Mouse (Mus musculus) CH12.LX (cell line): Measurements from ENCODE around the gene Cst3. TPM values are rescaled to one million over a fixed set of nuclear protein-coding genes. Genes with fewer than 3 reads are reported as not detected.
A peak's percentile ranks its signal among the peaks of the same experiment; 100 is the strongest.

ENCODE experiments used
- DNase-seq: peaks from one replicate; pipeline ENCODE4 v3.0.0-alpha.2; 2013; ENCODE audit errors: extremely low read depth
- H3K27ac ChIP-seq: 2 replicates; pipeline ENCODE4 v1.5.1; 2012; ENCODE audit warnings: low read depth, mild to moderate bottlenecking, control low read depth, moderate library complexity; ENCODE audit not compliant: insufficient read depth
- H3K27me3 ChIP-seq: replicated peaks from 2 replicates; pipeline ENCODE3; 2012; ENCODE audit warnings: inconsistent platforms
- H3K36me3 ChIP-seq, 2 experiments: replicated peaks in 1 of 2; 2 replicates each; pipeline versions ENCODE3 to v1.6.1; 2012; ENCODE audit warnings: inconsistent platforms in 1 of 2, low read length in 1 of 2, mild to moderate bottlenecking in 1 of 2, mixed read lengths in 1 of 2, moderate library complexity in 1 of 2; ENCODE audit not compliant: control insufficient read depth in 1 of 2, insufficient read depth in 1 of 2
- H3K4me1 ChIP-seq, 2 experiments: 2 replicates each; pipeline ENCODE4 v1.6.1; 2012; ENCODE audit warnings: inconsistent platforms in 1 of 2, moderate library complexity in 1 of 2; ENCODE audit not compliant: insufficient read depth in 2 of 2, control insufficient read depth in 1 of 2
- H3K4me2 ChIP-seq: 2 replicates; pipeline ENCODE4 v1.6.1; 2012; ENCODE audit warnings: low read depth, mild to moderate bottlenecking, control low read depth; ENCODE audit not compliant: poor library complexity, insufficient read depth, severe bottlenecking
- H3K4me3 ChIP-seq, 3 experiments: fragments of 150-350 bp in 1 of 3; sonication (generic) in 1 of 3; replicated peaks in 1 of 3; 2 replicates each; pipeline versions ENCODE3 to v1.5.1; 2011 to 2012; ENCODE audit warnings: low read depth in 2 of 3, low read length in 2 of 3, mild to moderate bottlenecking in 2 of 3, moderate library complexity in 2 of 3, control low read depth in 1 of 3, improper control_type of control experiment in 1 of 3, inconsistent platforms in 1 of 3, mixed read lengths in 1 of 3; ENCODE audit not compliant: poor library complexity in 1 of 3
- H3K79me2 ChIP-seq: replicated peaks from 2 replicates; pipeline ENCODE4 v1.6.1; 2012; ENCODE audit warnings: mild to moderate bottlenecking, moderate library complexity; ENCODE audit not compliant: control insufficient read depth, poor library complexity, insufficient read depth, severe bottlenecking; ENCODE audit errors: extremely low read depth
- H3K9ac ChIP-seq: 2 replicates; pipeline ENCODE4 v1.6.1; 2012; ENCODE audit warnings: low read depth, mild to moderate bottlenecking, control low read depth, moderate library complexity; ENCODE audit not compliant: insufficient read depth
- H3K9me3 ChIP-seq: replicated peaks from 2 replicates; pipeline ENCODE3; 2012; ENCODE audit warnings: low read length, inconsistent platforms, mixed read lengths
- CHD2 ChIP-seq: IDR thresholded peaks from 2 replicates; pipeline ENCODE4 v1.6.1; 2011; ENCODE audit warnings: low read length, improper control_type of control experiment
- ELF1 ChIP-seq: IDR thresholded peaks from 2 replicates; pipeline ENCODE4 v1.6.1; 2014; ENCODE audit warnings: low read depth, mild to moderate bottlenecking, inconsistent platforms, low read length, improper control_type of control experiment
- JUN ChIP-seq: IDR thresholded peaks from 2 replicates; pipeline ENCODE4 v1.6.1; 2011; ENCODE audit warnings: low read depth, mild to moderate bottlenecking, low read length, improper control_type of control experiment, moderate library complexity; ENCODE audit not compliant: insufficient read depth
- KAT2A ChIP-seq: IDR thresholded peaks from 2 replicates; pipeline ENCODE4 v1.6.1; 2012; ENCODE audit warnings: low read length, improper control_type of control experiment, inconsistent platforms; ENCODE audit not compliant: insufficient replicate concordance
- MAX ChIP-seq: IDR thresholded peaks from 2 replicates; pipeline ENCODE4 v1.6.1; 2011; ENCODE audit warnings: low read length, improper control_type of control experiment
- MEF2A ChIP-seq: IDR thresholded peaks from 2 replicates; pipeline ENCODE4 v1.6.1; 2014; ENCODE audit warnings: low read depth, mild to moderate bottlenecking, inconsistent platforms, low read length, improper control_type of control experiment, borderline replicate concordance
- MXI1 ChIP-seq: IDR thresholded peaks from 2 replicates; pipeline ENCODE4 v1.6.1; 2011; ENCODE audit warnings: mild to moderate bottlenecking, low read depth, low read length, improper control_type of control experiment
- NELFE ChIP-seq: IDR thresholded peaks from 2 replicates; pipeline ENCODE4 v1.6.1; 2011; ENCODE audit warnings: low read depth, low read length, improper control_type of control experiment
- NRF1 ChIP-seq: IDR thresholded peaks from 2 replicates; pipeline ENCODE4 v1.6.1; 2014; ENCODE audit warnings: low read depth, mild to moderate bottlenecking, inconsistent platforms, low read length, improper control_type of control experiment, moderate library complexity
- PAX5 ChIP-seq: IDR thresholded peaks from 2 replicates; pipeline ENCODE4 v1.6.1; 2012; ENCODE audit warnings: low read length, inconsistent platforms, mixed read lengths
- SIN3A ChIP-seq: IDR thresholded peaks from 2 replicates; pipeline ENCODE4 v1.6.1; 2012; ENCODE audit warnings: low read length, improper control_type of control experiment, inconsistent platforms
- TBP ChIP-seq: conservative IDR thresholded peaks from 2 replicates; pipeline ENCODE4 v1.6.1; 2011; ENCODE audit warnings: low read depth, low read length, improper control_type of control experiment
- USF2 ChIP-seq: conservative IDR thresholded peaks from 2 replicates; pipeline ENCODE4 v1.6.1; 2011; ENCODE audit warnings: low read depth, low read length, improper control_type of control experiment
- ZKSCAN1 ChIP-seq: IDR thresholded peaks from 2 replicates; pipeline ENCODE4 v1.6.1; 2012; ENCODE audit warnings: low read depth, inconsistent platforms, low read length, improper control_type of control experiment, borderline replicate concordance
- ZNF384 ChIP-seq: IDR thresholded peaks from 2 replicates; pipeline ENCODE4 v1.6.1; 2012; ENCODE audit warnings: low read depth, low read length, improper control_type of control experiment, inconsistent platforms
- dilution Hi-C: fragments of 300-500 bp; cut with MboI; formaldehyde crosslinking; loops from 2 replicates; pipeline ENCODE4 v1.14.3; 2020; ENCODE audit warnings: low sequenced_read_pairs; ENCODE audit not compliant: extremely low pct_unique_long_range_greater_than_20kb, extremely low pct_ligation_motif_present
- in situ Hi-C: fragments of 300-500 bp; cut with MboI; formaldehyde crosslinking; loops from 3 replicates; pipeline ENCODE4 v1.14.3; 2019; ENCODE audit warnings: low sequenced_read_pairs, low pct_ligation_motif_present, low pct_unique_long_range_greater_than_20kb, mixed read lengths
- polyA plus RNA-seq: library from polyadenylated mRNA; unstranded; fragments of >175 nt; gene quantifications from 2 replicates; pipeline ENCODE4 v1.2.1, GENCODE M21; 2012; ENCODE audit warnings: low read depth; ENCODE audit not compliant: insufficient read length
- total RNA-seq, 2 experiments: library from RNA; depleted of rRNA; stranded (reverse); fragments of 300-350 nt in 1 of 2; fragments of >200 nt in 1 of 2; gene quantifications; 2 replicates each; pipeline ENCODE4 v1.2.3; 2012 to 2014

Gene Cst3
- total and polyA plus RNA-seq, 3 experiments, result 156 to 231 (median 209) TPM

DNA sequence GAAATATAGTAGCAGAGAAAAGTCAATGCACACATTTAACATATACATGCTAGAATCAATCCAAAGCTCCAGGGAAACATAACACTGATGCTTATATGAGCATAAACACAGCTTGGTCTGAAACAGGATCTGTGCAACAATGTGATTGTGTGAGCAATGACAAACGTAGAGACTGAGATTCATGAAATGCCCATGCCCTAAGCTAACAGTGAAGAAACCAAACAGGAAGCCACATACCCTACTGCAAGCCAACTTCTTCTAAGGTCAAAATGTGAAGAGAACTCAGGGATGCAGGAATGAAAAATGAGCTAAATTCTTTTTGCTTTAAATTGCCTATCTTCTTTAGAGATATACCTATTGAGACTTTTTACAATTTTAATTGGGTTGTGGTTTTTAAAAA is 6.5 kb downstream of the Cst3 start:
- Histone ChIP-seq H3K4me3 (no peak overlapping the region), H3K27me3 (no peaks in the 10 kb centered on the region), H3K4me1 (peaks cover 11 to 20% of the 10 kb centered on the region in 2 experiments), H3K79me2 (peaks cover 12% of the 10 kb centered on the region), H3K4me2 (no peak overlapping the region), H3K9ac (no peak overlapping the region), H3K9me3 (no peaks in the 10 kb centered on the region), H3K27ac (no peak overlapping the region), H3K36me3 (peaks cover 7 to 30% of the 10 kb centered on the region in 2 experiments)
- TF ChIP-seq KAT2A, result no peak
- no peak for TF ChIP-seq PAX5
- no peak for TF ChIP-seq JUN
- no peak for TF ChIP-seq CHD2
- TF ChIP-seq TBP, result no peak
- TF ChIP-seq USF2, result no peak
- TF ChIP-seq NRF1, result no peak
- no peak for TF ChIP-seq SIN3A
- no peak for TF ChIP-seq MXI1
- no peak for DNase-seq
- in situ Hi-C loops (no loop called here), dilution Hi-C loops (no loop called here)

DNA sequence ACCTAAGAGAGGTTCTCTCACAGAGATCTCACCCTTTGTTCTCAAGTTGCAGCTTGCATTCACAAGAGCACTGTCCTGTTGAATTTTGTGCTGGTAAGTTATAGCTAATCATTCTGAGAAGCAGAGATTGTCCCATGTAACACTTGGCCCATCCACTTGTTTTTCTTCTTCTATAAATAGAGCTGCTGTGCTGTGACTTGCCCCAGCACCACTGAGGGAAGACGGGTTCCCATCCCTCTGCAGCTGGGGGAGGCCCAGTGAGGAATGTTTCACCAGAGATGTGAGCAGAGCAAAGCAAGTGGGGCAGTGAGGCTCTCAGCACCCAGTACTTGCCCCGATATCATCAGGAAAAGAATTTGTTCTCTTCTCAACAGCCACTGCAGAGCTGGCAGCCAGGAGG is 10.5 kb downstream of the Cst3 start, which contains the start of gene 9230104L09Rik:
Gene 9230104L09Rik (minus strand): TSS at position 73 of the 400 bp plus-strand sequence.
- TF ChIP-seq MAX (no peak), MEF2A (peak; percentile 14; the same call in 1 of the 2 replicates)
- Histone ChIP-seq H3K27me3 (no peaks in the 10 kb centered on the region), H3K4me2 (0 out of 2 replicates have a peak within 1 kb of the TSS, but pooled peaks have one; percentile 24)

DNA sequence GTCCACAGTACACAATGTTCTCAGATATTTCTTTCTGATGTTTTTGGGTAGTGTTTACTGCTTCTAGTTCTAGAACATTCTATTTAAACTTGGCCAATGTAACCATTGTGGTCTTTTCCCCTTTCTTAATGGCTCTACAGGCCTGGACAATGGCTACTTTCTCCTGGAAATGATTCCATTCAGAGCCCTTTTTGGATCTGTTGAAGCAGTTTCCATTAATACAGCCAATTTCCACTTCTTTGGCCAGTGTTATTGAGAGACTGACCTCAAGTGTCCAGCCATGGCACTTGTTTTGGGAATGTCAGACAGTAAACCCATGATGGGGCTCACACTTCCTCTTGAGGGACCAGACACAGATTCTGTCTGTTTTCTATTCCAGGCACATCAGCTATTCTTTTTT is 13.8 kb downstream of the Cst3 start:
- Histone ChIP-seq H3K4me2 (no peak overlapping the region), H3K9me3 (no peaks in the 10 kb centered on the region), H3K9ac (no peak overlapping the region), H3K4me3 (no peak overlapping the region), H3K27ac (no peak overlapping the region), H3K36me3 (no peaks in the 10 kb centered on the region), H3K4me1 (peaks cover 11% of the 10 kb centered on the region in 2 experiments; a peak in 3 of 4 replicates), H3K79me2 (no peaks in the 10 kb centered on the region), H3K27me3 (no peaks in the 10 kb centered on the region)
- in situ Hi-C loops (no loop called here), dilution Hi-C loops (no loop called here)
- TF ChIP-seq CHD2 (no peak), NELFE (no peak), ZNF384 (no peak), ELF1 (no peak), ZKSCAN1 (no peak), KAT2A (no peak)
- no peak for DNase-seq

More for the DNA sequence above, 10.5 kb downstream of the Cst3 start, which contains the start of gene 9230104L09Rik:
- dilution Hi-C loops (no loop called here), in situ Hi-C loops (no loop called here)
- H3K4me3 ChIP-seq, result peak within 1 kb of the TSS in 1 of 3 experiments; percentile 24
- H3K9ac ChIP-seq, result no peak within 1 kb of the TSS
- no peaks in the 10 kb centered on the region for H3K79me2 ChIP-seq
- peaks cover 5 to 11% of the 10 kb centered on the region in 2 experiments; a peak in 2 of 4 replicates for H3K4me1 ChIP-seq
- H3K27ac ChIP-seq, result no peak within 1 kb of the TSS
- no peaks in the 10 kb centered on the region for H3K9me3 ChIP-seq
- DNase-seq, result no peak
- H3K36me3 ChIP-seq, result no peaks in the 10 kb centered on the region
